Mouse (Mus musculus): ENCODE measurements around the gene Plekha6.

DNA sequence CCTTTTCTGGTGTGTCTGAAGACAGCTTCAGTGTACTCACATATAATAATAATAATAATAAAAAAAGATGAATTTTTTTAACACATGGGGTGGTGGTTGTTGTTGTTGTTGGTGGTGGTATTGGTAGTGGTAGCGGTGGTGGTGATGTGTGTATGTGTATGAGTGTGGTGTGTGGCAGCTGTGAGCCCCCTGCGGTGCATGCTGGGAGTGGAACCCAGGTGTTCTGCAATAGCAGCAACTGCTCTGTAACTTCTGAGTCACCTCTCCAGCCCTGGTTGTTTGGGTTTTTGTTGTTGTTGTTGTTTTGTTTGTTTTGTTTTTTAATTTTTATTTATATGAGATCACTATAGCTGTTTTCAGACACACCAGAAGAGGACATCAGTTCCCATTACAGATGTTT is 13.5 kb upstream of the Plekha6 start:
- no peak for TF ChIP-seq CTCF (IDR thresholded peaks at IDR 0.05; ENCODE audit: low read depth)
- TF ChIP-seq EP300 (IDR thresholded peaks at IDR 0.05; ENCODE audit: low read depth), result no peak
